Mouse (Mus musculus) kidney, embryonic 15.5 days (tissue): Measurements from ENCODE around the gene Olfr819. TPM values are rescaled to one million over a fixed set of nuclear protein-coding genes. Genes with fewer than 3 reads are reported as not detected.

Experiments used
- polyA plus RNA-seq: library from polyadenylated mRNA; unstranded; fragments of >200 nt; fragmentation: Nextera tagmentation; extraction: Ambion mirVana; gene quantifications from 2 replicates; pipeline ENCODE4 v1.2.1, GENCODE M21; 2015

The Olfr819 gene
- polyA plus RNA-seq, 1 experiment from 2014 or later: not detected

Other genes starting within 250 kb of the Olfr819 start
- gene Olfr805, start 237.9 kb downstream of the Olfr819 start, polyA plus RNA-seq: not detected in 2 replicates
- gene Olfr806, start 225.3 kb downstream of the Olfr819 start, polyA plus RNA-seq: not detected in 2 replicates
- not detected in 2 replicates for gene Olfr807, start 209.5 kb downstream of the Olfr819 start, polyA plus RNA-seq
- not detected in 2 replicates for gene Olfr808, start 201.8 kb downstream of the Olfr819 start, polyA plus RNA-seq
- not detected in 2 replicates for gene Olfr809, start 192.6 kb downstream of the Olfr819 start, polyA plus RNA-seq
- gene Olfr810, start 172.3 kb downstream of the Olfr819 start, polyA plus RNA-seq: not detected in 2 replicates
- gene Olfr811, start 162.9 kb downstream of the Olfr819 start, polyA plus RNA-seq: not detected in 2 replicates
- gene Olfr812, start 121.2 kb downstream of the Olfr819 start, polyA plus RNA-seq: not detected in 2 replicates
- gene Olfr813, start 111.9 kb downstream of the Olfr819 start, polyA plus RNA-seq: not detected in 2 replicates
- gene Olfr814, start 87.4 kb downstream of the Olfr819 start, polyA plus RNA-seq: not detected in 2 replicates
- not detected in 2 replicates for gene Olfr815, start 61.4 kb downstream of the Olfr819 start, polyA plus RNA-seq
- gene Olfr816, start 51.7 kb downstream of the Olfr819 start, polyA plus RNA-seq: not detected in 2 replicates
- gene Olfr818, start 18.2 kb downstream of the Olfr819 start, polyA plus RNA-seq: not detected in 2 replicates
- gene Olfr247, start 8.9 kb upstream of the Olfr819 start, polyA plus RNA-seq: not detected in 2 replicates
- gene Gm10310, start 17.8 kb upstream of the Olfr819 start, polyA plus RNA-seq: not detected in 2 replicates
- not detected in 2 replicates for gene Olfr820, start 45.4 kb upstream of the Olfr819 start, polyA plus RNA-seq
- gene Olfr821, start 63.1 kb upstream of the Olfr819 start, polyA plus RNA-seq: not detected in 2 replicates
- not detected in 2 replicates for gene Olfr822, start 103.9 kb upstream of the Olfr819 start, polyA plus RNA-seq
- gene Olfr823, start 148.1 kb upstream of the Olfr819 start, polyA plus RNA-seq: not detected in 2 replicates
- not detected in 2 replicates for gene Olfr824, start 162.7 kb upstream of the Olfr819 start, polyA plus RNA-seq
- gene Olfr825, start 199.5 kb upstream of the Olfr819 start, polyA plus RNA-seq: not detected in 2 replicates
- not detected in 2 replicates for gene Olfr826, start 216.9 kb upstream of the Olfr819 start, polyA plus RNA-seq
- gene Olfr827, start 247.1 kb upstream of the Olfr819 start, polyA plus RNA-seq: not detected in 2 replicates